Mouse (Mus musculus) forelimb bud, embryonic 11.5 days (tissue): ENCODE results near the gene Specc1l.
"Not testable (repeated sequence)": the region's sequence is repeated elsewhere in the genome, so short reads cannot be mapped to it uniquely, and the experiment has no call there.

Source experiments
- DNase-seq: peaks from one replicate; pipeline ENCODE4 v3.0.0-alpha.2; 2012; ENCODE audit warnings: low read depth, low spot score

Specc1l gene

DNA sequence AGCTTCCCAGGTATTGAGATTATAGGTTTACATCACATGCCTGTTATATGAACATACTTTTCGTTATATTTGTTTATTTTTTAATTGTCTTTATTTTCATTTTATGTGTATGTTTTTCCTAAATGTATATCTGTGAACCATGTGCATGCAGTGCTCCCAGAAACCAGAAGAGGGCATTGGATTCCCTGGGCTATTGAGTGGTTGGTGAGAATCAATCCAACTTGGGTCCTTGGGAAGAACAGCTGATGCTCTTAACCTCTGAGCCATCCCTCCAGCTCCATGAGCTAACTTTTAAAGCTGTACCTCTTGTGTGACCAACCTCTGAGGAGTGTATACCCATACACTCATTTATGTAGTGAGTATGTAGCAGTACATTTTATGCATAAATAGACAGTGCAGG is 65.6 kb downstream of the Specc1l start:
- DNase-seq, result peak; percentile 6

DNA sequence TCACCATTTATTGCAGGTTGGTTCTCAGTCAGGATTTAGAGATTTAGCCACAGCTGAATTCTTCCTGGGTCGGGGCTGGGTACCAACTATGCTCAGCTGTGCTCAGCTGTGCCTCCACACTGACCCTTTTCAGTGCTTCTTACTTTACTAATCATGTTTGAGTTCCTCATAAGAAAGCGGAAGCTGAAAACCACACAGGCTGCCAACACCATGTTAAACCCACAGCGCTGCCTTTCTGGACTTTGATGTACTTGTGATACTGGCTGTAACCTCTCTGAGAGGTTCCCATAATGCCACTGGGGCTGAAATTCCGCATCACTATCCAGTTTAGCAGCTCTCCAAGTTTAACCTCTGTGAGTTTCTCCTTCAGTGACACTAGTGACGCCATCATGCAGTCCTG is 70.8 kb downstream of the Specc1l start:
- no peak for DNase-seq

DNA sequence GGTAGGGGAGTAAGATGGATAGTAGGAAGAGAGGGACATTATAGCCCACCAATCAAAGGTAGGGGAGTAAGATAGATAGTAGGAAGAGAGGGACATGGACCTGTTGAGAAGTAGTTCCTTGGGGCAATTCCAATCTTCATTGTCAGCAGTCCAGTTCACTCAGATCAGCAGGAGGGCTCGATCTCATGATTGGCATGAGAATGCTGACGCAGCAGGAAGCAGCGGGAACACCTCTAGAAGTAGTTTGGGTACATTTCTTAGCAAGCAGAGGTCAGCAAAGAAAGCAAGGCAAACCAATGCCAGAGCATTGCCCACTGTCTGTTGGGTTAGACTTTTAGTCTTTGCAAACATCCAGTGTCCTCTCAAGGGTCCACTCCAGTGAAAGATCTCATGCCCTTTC is 71.9 kb downstream of the Specc1l start:
- DNase-seq, result no peak

DNA sequence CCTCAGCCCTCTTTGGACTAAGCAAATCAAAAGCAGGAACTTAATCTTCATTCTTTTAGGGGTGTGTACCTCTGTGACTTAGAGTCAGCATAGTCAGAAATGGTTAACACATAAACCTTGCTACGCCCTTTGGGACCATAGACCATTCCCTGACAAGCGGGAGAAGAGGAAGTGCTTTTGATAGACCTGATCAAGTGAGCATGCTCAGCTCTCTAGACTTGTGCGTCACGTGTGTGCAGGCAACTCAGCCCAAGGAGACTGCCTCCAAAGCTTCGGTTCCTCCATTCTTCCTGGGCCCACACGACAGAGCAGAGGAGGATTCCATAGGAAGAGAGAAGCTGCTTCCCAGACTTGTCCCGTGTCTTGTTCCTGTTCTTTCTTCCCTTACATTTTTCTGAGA is 76.7 kb downstream of the Specc1l start:
- no peak for DNase-seq

DNA sequence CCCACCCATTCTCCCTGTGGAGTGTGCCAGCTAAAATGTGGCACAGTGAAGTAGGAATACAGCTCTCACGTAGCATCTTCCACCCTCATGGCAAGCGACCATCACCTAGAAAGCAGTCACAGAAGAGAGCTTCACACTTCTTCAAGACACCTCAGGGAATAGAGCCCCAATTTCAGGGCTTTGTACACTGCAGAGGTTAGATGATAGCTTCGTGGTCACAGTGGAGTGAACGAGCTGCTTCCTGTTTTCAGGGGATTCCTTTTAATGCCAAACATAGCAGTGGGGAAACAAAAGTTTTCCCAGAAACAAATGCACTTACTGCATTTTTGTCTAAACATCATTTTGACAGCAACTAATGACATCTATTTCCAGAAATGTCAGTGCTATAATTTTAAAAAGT is 77.5 kb downstream of the Specc1l start:
- no peak for DNase-seq

DNA sequence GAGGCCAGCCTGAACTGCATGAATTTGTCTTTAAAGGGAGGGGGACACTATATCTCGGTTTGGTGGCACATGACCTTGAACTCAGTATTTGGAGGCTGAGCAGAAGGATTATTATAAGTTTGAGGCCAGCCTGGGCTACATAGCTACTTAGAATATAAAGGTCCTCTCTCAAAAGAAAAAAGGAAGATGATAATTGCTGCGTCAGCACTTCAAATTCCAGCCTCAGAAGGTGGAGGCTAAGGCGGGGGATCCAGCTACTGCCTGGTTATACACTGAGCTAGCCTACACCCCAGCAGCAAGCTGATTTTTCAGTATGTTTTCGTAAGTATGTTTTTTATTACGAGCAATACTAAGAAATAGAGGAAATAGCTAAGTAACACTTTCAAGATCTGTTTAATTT is 78.8 kb downstream of the Specc1l start:
- DNase-seq, result no peak

DNA sequence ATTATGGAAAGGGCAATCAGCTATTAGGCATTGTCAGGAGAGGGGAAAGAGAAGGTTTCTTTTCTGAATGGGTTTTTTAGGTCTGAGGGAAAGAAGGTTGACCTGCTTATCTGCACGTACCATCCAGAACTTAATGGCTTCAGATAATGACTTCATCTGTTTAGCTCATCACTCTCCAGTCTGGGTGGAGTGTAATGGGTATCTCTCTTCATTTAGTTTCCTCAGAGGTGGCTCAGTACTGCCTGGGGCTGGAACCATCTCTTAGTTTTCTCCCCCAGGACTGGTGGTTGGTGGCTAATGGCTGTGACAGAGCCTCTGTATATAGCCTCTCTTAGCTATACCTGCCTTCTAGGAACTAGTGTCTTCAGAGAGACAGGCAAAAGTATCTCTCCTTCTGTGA is 79.5 kb downstream of the Specc1l start:
- DNase-seq, result no peak

DNA sequence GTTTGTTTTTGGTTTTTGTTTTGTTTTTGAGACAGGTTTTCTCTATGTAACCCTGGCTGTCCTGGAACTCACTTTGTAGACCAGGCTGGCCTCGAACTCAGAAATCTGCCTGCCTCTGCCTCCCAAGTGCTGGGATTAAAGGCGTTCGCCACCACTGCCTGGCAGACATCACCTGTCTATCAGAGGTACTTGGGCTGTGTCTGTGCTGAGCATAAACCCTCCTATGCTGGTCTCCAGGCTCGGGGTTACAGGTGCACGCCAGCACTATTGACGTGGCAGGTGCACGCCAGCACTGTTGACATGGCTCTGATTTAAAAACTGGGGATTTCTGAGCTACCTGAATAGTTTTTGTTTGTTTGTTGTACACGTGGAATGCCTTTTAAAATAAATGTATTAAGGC is 80.3 kb downstream of the Specc1l start:
- DNase-seq, result not testable (repeated sequence)

DNA sequence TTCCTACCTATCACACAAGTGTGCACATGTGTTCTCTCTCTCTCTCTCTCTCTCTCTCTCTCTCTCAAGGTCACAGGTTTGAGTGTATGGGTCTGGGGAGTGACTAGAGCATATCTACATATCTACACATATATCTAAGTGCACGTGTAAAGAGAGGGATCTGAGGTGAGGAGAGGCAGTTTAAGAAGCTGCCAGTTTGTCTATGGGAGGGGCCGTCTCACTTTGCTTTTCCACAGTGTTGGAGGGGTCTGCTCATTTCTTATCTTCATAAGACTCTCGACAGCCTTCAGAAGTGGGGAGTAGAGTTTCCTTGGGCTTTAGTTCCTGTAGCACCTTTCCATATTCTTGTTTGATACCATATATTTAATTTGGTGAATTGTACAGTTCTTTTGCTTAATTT is 81.4 kb downstream of the Specc1l start:
- DNase-seq, result no peak

DNA sequence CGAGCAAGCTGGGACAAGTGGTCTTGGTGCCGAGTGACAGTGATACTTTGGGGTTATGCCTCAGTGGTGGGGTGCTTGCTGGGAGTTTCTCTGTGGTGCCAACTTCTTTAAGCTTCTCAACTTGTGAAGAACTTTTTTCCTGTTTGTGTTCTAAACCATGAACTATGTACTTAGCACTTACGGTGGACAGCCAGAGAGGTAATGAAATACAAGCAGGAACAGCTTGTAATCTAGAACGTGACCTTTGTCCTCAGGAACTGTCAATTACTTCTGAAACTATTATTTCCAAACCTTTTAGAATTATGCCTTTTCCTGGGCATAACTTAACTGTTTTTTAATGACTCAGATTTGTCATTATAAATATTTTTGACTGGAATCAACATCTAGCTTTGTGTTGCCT is 82.5 kb downstream of the Specc1l start:
- DNase-seq, result no peak

DNA sequence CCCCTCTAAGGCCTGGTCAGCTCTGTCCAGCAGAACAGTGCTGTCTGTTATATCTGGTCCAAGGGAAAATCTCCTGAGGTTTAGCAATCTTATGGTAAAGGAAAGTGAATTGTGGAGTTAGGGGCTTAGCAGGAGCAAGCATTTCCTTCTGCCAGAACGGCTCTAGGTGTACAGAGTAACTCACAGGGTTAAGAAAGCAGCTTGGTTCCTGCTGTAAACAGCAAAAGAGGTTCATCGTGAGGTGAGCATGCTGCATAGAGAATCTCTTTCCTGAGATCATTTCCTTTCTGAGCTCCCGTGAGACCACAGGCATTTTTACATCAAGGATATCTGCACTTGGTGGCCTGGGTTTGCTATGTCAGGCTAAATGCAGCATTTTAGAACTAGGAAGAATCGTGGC is 83.1 kb downstream of the Specc1l start:
- no peak for DNase-seq

DNA sequence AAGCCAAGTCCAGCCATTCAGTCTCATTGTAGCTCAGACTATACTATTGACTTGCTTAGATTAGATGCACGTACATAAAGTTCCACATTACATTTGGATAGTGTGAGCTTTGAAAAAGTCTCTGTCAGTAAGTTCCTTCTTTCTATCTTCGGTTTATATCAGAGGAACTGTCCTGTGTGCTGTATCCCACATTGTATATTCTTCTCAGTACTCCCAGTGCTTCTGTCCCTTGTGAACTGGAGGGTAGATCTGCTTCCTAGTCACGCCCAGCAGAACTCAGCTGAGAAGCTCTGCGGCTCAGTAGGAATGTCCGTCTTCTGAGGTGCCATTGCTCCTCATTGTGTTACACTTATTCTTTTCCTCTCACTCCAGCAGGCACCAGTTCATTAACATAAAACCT is 86.7 kb downstream of the Specc1l start:
- no peak for DNase-seq

DNA sequence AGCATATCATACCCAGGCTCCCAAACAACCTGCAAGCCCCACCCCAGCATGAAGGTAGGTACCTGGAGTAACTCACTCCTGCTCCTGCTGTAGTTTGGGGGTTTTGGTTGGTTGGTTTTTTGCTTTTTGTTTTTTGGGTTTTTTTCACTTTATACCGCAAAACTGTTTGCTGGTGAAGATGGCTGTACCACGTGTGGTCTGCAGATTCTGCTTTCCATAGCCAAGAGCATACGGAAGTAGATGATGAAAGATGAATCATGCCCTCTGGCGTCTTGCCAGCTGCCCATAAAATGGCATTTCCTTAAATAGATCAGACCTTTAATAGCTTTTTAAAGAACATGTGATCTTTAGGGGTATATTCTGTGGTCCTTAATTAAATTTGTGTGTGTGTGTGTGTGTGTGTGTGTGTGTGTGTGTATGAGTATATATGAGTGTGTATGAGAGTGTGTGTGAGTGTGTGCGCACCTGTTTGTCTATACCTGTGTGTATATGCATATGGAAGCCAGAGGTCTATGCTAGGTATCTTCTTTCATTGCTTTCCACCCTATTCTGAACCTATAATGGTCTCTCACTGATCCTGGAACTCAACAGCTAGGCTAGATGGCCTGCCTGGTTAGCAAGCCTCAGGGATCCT is 88.0 kb downstream of the Specc1l start:
- no peak for DNase-seq

DNA sequence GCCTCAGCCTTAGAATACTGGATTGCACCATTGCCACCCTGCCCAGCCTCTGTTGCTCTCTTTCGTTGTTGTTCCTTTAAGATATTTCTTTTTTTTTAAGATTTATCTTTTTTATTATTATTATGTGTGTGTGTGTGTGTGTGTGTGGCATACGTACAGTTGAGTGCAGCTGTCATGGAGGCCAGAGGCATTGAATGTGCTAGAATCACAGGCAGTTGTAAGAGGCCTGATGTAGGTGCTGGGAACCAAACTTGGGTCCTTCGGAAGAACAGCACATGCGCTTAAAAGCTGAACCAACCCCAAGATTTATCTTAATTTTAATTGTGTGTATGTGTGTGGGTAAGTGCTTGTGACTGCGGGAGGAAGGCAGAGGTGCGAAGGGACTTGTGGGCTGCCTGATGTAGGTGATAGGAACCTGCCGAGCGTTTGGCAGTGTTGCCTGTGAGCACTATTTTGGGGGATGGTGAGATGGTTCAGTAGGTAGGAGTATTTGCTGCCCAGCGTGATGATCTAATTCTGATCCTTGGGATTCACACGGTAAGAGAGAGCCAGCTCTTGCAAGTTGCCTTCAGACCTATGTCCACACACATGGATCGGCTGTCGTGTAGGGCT is 89.4 kb downstream of the Specc1l start:
- no peak for DNase-seq

DNA sequence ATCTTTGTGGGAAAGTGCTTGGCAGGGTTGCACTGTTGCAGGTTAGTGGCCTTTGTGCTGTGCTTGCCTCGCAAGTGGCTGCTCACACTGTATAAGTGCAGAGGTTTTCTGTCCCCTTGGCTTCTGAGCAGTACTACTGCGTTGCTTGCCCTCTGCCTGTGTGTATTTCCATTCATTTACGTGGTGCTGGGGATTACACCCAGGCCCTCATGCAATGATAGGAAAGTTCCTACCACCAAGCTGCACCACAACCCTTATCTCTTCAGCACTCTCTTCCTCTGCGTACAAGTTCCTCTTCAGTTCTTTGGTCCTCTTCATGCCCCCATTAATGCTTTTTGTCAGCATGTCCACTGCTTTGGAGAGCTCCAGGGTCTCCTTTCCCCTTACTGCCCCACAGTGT is 90.1 kb downstream of the Specc1l start:
- DNase-seq, result no peak

DNA sequence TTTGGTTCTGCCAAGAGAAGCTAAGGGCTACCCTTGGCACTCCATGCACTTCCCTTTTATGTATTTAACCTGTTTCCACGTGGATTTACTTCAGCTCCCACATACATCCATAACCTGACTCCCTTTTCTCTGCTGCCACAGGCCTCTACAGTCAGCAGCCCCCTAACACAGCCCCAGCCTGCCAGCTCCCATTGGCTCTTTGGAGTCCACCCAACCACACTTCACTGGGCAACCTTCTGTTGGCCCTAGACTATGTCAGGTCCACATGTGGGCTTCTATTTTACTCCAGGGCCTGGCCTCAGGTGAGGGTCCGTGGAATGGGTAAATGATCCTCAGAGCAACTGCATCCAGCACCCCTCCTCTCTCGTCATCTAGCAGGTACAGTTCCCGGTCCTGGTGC is 90.7 kb downstream of the Specc1l start:
- DNase-seq, result no peak

DNA sequence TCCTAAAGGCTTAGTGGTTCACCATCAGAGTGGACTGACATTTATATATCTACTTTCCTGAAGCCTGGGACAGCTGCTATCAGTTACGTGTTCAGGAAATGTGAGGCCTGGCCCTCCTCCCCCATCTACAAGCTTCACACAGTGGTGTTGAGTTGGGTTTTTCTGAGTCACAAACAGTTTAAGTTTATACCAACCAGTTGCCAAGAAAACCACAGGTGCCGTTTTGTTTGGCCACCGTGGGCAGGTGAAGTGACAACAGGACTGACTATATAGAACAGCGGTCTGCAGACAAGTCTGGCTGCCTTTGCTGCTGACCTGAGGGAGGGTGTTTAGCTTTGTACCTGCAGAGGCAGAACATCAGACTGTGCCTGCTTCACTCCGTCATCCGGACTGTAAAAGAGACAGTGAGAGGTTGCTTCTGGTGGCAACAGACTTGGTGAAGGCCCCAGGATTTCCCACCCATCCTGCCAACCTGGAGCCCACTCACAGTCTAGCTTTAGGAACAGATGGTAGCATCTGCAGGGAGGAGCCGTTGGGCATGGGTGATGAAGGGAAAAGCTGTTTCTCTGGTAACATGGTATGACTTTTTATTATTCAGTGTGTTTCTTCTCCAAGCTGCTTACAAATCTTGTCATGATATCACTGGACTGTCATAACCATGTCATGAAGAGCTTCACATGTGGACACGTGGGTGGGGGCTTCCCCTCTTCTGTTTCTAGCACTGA is 91.6 kb downstream of the Specc1l start:
- no peak for DNase-seq

DNA sequence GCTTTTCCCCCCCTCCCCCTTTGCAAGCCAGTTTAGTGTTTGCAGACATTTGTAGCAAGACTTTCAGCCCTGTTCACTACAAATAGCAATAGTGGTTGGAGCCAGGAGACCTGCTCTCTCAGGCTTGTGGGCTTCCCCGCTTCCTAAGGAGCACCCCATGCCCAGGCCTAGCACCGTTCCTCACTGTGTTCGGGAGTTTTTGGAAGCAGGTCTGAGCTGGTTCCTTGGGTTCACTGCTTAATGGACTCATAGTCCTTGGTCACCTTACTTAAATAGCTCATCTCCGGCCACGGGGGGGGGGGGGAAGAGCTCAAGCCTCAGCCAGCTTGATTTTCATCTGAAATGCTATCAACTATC is 92.2 kb downstream of the Specc1l start:
- no peak for DNase-seq

DNA sequence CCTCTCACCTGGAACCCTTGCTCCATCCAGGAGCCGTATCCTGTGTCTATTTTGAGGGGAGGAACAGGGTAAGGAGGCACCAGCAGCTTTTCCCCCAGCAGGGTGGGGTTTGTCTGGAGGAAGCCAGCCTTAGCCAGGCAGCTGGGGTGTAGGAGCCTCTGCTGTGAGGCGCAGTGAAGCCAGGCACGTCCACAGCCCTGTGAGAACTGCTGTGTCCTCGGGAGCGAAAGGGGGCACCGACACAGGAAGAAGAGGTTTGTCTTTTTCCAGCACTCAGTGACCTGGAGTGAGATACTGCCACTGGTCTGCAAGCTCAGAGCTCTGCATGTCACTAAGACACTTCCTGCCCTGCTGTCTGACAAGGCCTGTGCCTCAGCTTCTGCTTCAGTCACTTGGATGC is 92.5 kb downstream of the Specc1l start:
- no peak for DNase-seq

DNA sequence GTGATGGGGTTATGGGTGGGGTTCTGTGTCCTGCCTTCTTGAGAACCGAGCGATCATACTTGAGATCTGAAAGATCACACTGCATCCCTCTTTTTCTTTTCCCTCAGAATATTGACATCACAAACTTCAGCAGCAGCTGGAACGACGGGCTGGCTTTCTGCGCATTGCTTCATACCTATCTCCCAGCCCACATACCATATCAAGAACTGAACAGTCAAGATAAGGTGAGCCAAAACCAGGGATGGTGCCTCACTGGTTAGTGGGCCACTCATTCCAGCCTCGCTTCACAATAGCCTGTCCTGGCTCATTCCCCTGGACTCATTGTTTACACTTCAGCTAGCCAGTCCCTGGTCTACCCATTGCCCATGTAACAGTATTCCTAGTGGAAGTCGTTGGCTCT is 95.3 kb downstream of the Specc1l start:
- no peak for DNase-seq

DNA sequence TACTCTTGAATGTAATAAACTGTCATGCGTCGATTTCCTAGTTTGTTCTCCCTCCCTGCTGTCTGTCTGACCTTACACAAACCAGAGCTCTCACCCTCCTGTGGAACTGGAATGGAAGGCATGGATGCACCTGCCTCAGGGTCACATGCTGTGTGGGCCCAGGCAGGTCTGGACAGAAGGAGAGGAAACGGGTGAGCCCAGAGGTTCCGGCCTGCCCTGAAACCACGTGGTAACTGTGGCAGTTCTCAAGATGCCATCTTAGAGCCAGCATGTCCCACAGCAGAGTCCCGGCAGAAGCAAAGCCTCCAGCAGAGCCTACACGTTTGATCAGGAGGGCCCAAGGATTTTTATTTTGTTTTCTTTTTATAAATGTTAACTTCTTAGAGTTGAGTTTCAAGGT is 100.5 kb downstream of the Specc1l start:
- DNase-seq, result no peak

DNA sequence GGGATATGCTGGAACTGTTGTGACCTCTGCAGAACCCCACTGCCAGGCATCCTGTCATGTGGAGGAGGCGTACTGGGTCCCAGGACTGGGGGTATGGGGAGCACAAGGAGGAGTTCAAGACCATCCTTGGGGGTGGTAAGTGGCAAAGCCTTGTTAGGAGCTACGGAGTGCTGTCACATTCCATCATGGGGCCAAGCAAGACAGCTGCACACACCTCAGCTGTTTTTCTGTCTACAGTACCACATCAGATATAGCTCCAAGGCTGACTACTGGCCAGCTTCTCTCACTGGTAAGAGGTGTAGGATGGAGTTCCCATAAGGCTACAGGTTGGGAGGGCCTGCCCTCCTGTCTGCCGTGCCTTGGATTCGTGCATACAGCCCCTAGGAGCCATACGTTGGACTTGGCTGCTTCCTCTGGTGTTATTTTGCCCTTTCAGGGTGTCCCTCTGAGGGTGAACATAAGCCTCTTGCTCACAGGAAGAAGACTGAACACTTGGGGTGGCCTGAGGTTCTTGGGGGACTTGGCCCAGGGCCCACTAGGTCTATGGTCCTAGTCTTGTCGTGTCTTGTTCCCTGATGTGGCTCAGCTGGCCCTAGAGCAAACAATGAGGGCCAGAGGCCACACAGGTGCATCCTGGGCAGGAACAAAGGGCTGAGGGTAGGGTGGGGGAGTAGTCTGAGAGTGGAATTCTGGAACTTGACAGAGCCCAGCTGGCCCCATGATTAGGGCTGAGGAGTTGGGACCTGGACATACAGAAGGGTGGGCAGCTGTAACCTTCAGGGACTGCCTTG is 102.5 kb downstream of the Specc1l start:
- DNase-seq, result no peak

DNA sequence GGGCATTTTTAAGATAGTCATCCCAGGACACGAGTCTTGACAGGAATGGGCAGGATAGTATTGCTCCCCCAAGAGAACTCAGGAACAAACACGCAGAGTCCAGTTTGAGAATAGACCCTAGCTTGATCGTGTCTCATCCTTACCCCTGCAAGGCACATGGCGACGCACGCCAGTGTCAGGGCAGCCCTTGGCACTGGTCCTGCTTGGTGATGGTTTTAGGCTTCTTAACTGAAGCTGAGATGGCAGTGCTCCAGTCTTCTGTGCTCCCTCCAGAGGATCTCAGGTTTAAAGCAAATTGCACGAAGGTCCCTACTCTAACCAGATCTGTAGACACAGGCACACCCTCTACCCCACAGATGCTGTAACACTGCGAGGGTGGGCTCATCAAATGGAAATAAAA is 103.9 kb downstream of the Specc1l start:
- DNase-seq, result no peak
